Mouse (Mus musculus) E14TG2a.4 (cell line): Measurements from ENCODE around the gene Ccser1.

ENCODE experiments used
- CTCF ChIP-seq: conservative IDR thresholded peaks from 2 replicates; pipeline ENCODE4 v1.5.1; 2014; ENCODE audit warnings: low read length
- NANOG ChIP-seq: IDR thresholded peaks from 2 replicates; pipeline ENCODE4 v1.6.1; 2014; ENCODE audit warnings: borderline replicate concordance, low read length, mixed read lengths
- POU5F1 ChIP-seq: IDR thresholded peaks from 2 replicates; pipeline ENCODE4 v1.6.1; 2014; ENCODE audit warnings: low read length, borderline replicate concordance

GRCm38 (mm10) chr6:61203344-61203743 is 23.2 kb downstream of the Ccser1 start:
- TF ChIP-seq NANOG (no peak), CTCF (no peak), POU5F1 (no peak)
